Mouse (Mus musculus) MEL (cell line): ENCODE data around the gene Gpcpd1. TPM values are rescaled to one million over a fixed set of nuclear protein-coding genes. Genes with fewer than 3 reads are reported as not detected.

Source experiments
- DNase-seq: peaks from one replicate; pipeline ENCODE4 v3.0.0; 2011; ENCODE audit warnings: low read depth, low spot score
- H3K27ac ChIP-seq: 2 replicates; pipeline ENCODE4 v1.5.1; 2012; ENCODE audit warnings: low read depth, mild to moderate bottlenecking, control low read depth, low read length, moderate library complexity; ENCODE audit not compliant: control insufficient read depth
- H3K27me3 ChIP-seq, 2 experiments: fragments of 150-350 bp in 1 of 2; sonication (generic) in 1 of 2; 2 replicates each; pipeline ENCODE4 v1.6.1; 2012; ENCODE audit warnings: low read length in 2 of 2, mild to moderate bottlenecking in 2 of 2, improper control_type of control experiment in 1 of 2, moderate library complexity in 1 of 2; ENCODE audit not compliant: insufficient read depth in 2 of 2, control insufficient read depth in 1 of 2
- H3K36me3 ChIP-seq, 2 experiments: 2 replicates each; pipeline ENCODE4 v1.6.1; 2012 to 2014; ENCODE audit warnings: low read length in 2 of 2, improper control_type of control experiment in 1 of 2, inconsistent platforms in 1 of 2, mild to moderate bottlenecking in 1 of 2; ENCODE audit not compliant: insufficient read depth in 2 of 2, control insufficient read depth in 1 of 2
- H3K4me1 ChIP-seq, 2 experiments: fragments of 150-350 bp in 1 of 2; sonication (generic) in 1 of 2; 2 replicates each; pipeline ENCODE4 v1.6.1; 2012; ENCODE audit warnings: low read length in 2 of 2, improper control_type of control experiment in 1 of 2, mild to moderate bottlenecking in 1 of 2; ENCODE audit not compliant: insufficient read depth in 2 of 2, control insufficient read depth in 1 of 2
- H3K4me3 ChIP-seq, 2 experiments: fragments of 150-350 bp in 1 of 2; sonication (generic) in 1 of 2; 2 replicates each; pipeline ENCODE4 v1.5.1; 2012; ENCODE audit warnings: low read depth in 2 of 2, low read length in 2 of 2, mild to moderate bottlenecking in 2 of 2, moderate library complexity in 2 of 2, control low read depth in 1 of 2, improper control_type of control experiment in 1 of 2; ENCODE audit not compliant: control insufficient read depth in 1 of 2, insufficient read depth in 1 of 2
- H3K79me2 ChIP-seq: 2 replicates; pipeline ENCODE4 v1.6.1; 2012; ENCODE audit warnings: mild to moderate bottlenecking, low read length, moderate library complexity; ENCODE audit not compliant: control insufficient read depth, poor library complexity, insufficient read depth
- H3K9ac ChIP-seq: 2 replicates; pipeline ENCODE4 v1.6.1; 2012; ENCODE audit warnings: low read depth, mild to moderate bottlenecking, control low read depth, low read length, moderate library complexity; ENCODE audit not compliant: control insufficient read depth, poor library complexity, severe bottlenecking
- H3K9me3 ChIP-seq: fragments of 150-350 bp; sonication (generic); replicated peaks from 2 replicates; pipeline ENCODE4 v1.6.1; 2012; ENCODE audit warnings: mild to moderate bottlenecking, low read length, improper control_type of control experiment, moderate library complexity; ENCODE audit not compliant: insufficient read depth
- BHLHE40 ChIP-seq: IDR thresholded peaks from 2 replicates; pipeline ENCODE4 v1.6.1; 2012; ENCODE audit warnings: low read depth, mild to moderate bottlenecking, inconsistent platforms, low read length, improper control_type of control experiment, borderline replicate concordance
- CHD1 ChIP-seq: IDR thresholded peaks from 2 replicates; pipeline ENCODE4 v1.6.1; 2012; ENCODE audit warnings: low read depth, mild to moderate bottlenecking, inconsistent platforms, low read length, improper control_type of control experiment
- CHD2 ChIP-seq: IDR thresholded peaks from 2 replicates; pipeline ENCODE4 v1.6.1; 2011; ENCODE audit warnings: low read length, improper control_type of control experiment
- CTCF ChIP-seq, 3 experiments: IDR thresholded peaks in 2 of 3; conservative IDR thresholded peaks in 1 of 3; 2 replicates each; pipeline ENCODE4 v1.5.1; 2011 to 2012; ENCODE audit warnings: low read length in 3 of 3, low read depth in 2 of 3, mild to moderate bottlenecking in 2 of 3, improper control_type of control experiment in 1 of 3, inconsistent platforms in 1 of 3, mixed read lengths in 1 of 3, moderate library complexity in 1 of 3; ENCODE audit not compliant: control insufficient read depth in 1 of 3, insufficient read depth in 1 of 3, poor library complexity in 1 of 3, severe bottlenecking in 1 of 3
- EP300 ChIP-seq, 2 experiments: IDR thresholded peaks; 2 replicates each; pipeline ENCODE4 v1.6.1; 2011; ENCODE audit warnings: improper control_type of control experiment in 2 of 2, low read length in 2 of 2, low read depth in 1 of 2, mild to moderate bottlenecking in 1 of 2
- ETS1 ChIP-seq: IDR thresholded peaks from 2 replicates; pipeline ENCODE4 v1.6.1; 2012; ENCODE audit warnings: low read depth, mild to moderate bottlenecking, inconsistent platforms, low read length, improper control_type of control experiment, moderate library complexity
- GATA1 ChIP-seq: IDR thresholded peaks from 2 replicates; pipeline ENCODE4 v1.6.1; 2011; ENCODE audit warnings: low read depth, low read length, improper control_type of control experiment
- HCFC1 ChIP-seq: IDR thresholded peaks from 2 replicates; pipeline ENCODE4 v1.6.1; 2012; ENCODE audit warnings: low read depth, mild to moderate bottlenecking, inconsistent platforms, low read length, improper control_type of control experiment, moderate library complexity
- JUND ChIP-seq: IDR thresholded peaks from 2 replicates; pipeline ENCODE4 v1.6.1; 2011; ENCODE audit warnings: low read depth, mild to moderate bottlenecking, improper control_type of control experiment, low read length
- KAT2A ChIP-seq: conservative IDR thresholded peaks from 2 replicates; pipeline ENCODE4 v1.6.1; 2012; ENCODE audit warnings: low read depth, low read length, improper control_type of control experiment, inconsistent platforms
- MAX ChIP-seq: IDR thresholded peaks from 2 replicates; pipeline ENCODE4 v1.6.1; 2011; ENCODE audit warnings: low read length, improper control_type of control experiment
- MAZ ChIP-seq: IDR thresholded peaks from 2 replicates; pipeline ENCODE4 v1.6.1; 2012; ENCODE audit warnings: low read depth, mild to moderate bottlenecking, inconsistent platforms, low read length, improper control_type of control experiment
- MEF2A ChIP-seq: IDR thresholded peaks from 2 replicates; pipeline ENCODE4 v1.6.1; 2014; ENCODE audit warnings: low read depth, mild to moderate bottlenecking, inconsistent platforms, low read length, improper control_type of control experiment; ENCODE audit not compliant: poor library complexity, insufficient replicate concordance, severe bottlenecking; ENCODE audit errors: extremely low read depth
- MXI1 ChIP-seq: IDR thresholded peaks from 2 replicates; pipeline ENCODE4 v1.6.1; 2011; ENCODE audit warnings: mild to moderate bottlenecking, low read depth, low read length, improper control_type of control experiment
- MYB ChIP-seq: IDR thresholded peaks from 2 replicates; pipeline ENCODE4 v1.6.1; 2011; ENCODE audit warnings: mild to moderate bottlenecking, low read depth, low read length, improper control_type of control experiment
- MYC ChIP-seq: IDR thresholded peaks from 2 replicates; pipeline ENCODE4 v1.6.1; 2011; ENCODE audit warnings: low read depth, mild to moderate bottlenecking, low read length, improper control_type of control experiment, moderate library complexity
- NELFE ChIP-seq: IDR thresholded peaks from 2 replicates; pipeline ENCODE4 v1.6.1; 2011; ENCODE audit warnings: low read depth, low read length, improper control_type of control experiment
- POLR2AphosphoS5 ChIP-seq: IDR thresholded peaks from 2 replicates; pipeline ENCODE4 v1.6.1; 2012; ENCODE audit warnings: low read depth, borderline replicate concordance, mild to moderate bottlenecking, inconsistent platforms, low read length, moderate library complexity, mixed read lengths
- RAD21 ChIP-seq: IDR thresholded peaks from 2 replicates; pipeline ENCODE4 v1.6.1; 2011; ENCODE audit warnings: mild to moderate bottlenecking, low read depth, low read length, improper control_type of control experiment
- RCOR1 ChIP-seq: IDR thresholded peaks from 2 replicates; pipeline ENCODE4 v1.6.1; 2012; ENCODE audit warnings: low read depth, mild to moderate bottlenecking, inconsistent platforms, low read length, improper control_type of control experiment
- SIN3A ChIP-seq: IDR thresholded peaks from 2 replicates; pipeline ENCODE4 v1.6.1; 2012; ENCODE audit warnings: low read length, improper control_type of control experiment, inconsistent platforms
- TCF12 ChIP-seq: IDR thresholded peaks from 2 replicates; pipeline ENCODE4 v1.6.1; 2014; ENCODE audit warnings: low read depth, mild to moderate bottlenecking, inconsistent platforms, low read length, improper control_type of control experiment, moderate library complexity
- USF1 ChIP-seq: IDR thresholded peaks from 2 replicates; pipeline ENCODE4 v1.6.1; 2014; ENCODE audit warnings: low read depth, mild to moderate bottlenecking, inconsistent platforms, low read length, improper control_type of control experiment, moderate library complexity
- USF2 ChIP-seq, 2 experiments: IDR thresholded peaks; 2 replicates each; pipeline ENCODE4 v1.6.1; 2011 to 2012; ENCODE audit warnings: improper control_type of control experiment in 2 of 2, low read length in 2 of 2, borderline replicate concordance in 1 of 2, inconsistent platforms in 1 of 2, low read depth in 1 of 2, mild to moderate bottlenecking in 1 of 2; ENCODE audit not compliant: insufficient read depth in 1 of 2
- ZC3H11A ChIP-seq: IDR thresholded peaks from 2 replicates; pipeline ENCODE4 v1.6.1; 2012; ENCODE audit warnings: low read depth, mild to moderate bottlenecking, inconsistent platforms, low read length, improper control_type of control experiment
- ZKSCAN1 ChIP-seq: IDR thresholded peaks from 2 replicates; pipeline ENCODE4 v1.6.1; 2012; ENCODE audit warnings: low read depth, mild to moderate bottlenecking, inconsistent platforms, low read length, improper control_type of control experiment, moderate library complexity
- ZMIZ1 ChIP-seq: IDR thresholded peaks from 2 replicates; pipeline ENCODE4 v1.6.1; 2012; ENCODE audit warnings: low read depth, mild to moderate bottlenecking, inconsistent platforms, low read length, improper control_type of control experiment, moderate library complexity
- ZNF384 ChIP-seq: IDR thresholded peaks from 2 replicates; pipeline ENCODE4 v1.6.1; 2012; ENCODE audit warnings: low read depth, mild to moderate bottlenecking, inconsistent platforms, low read length, improper control_type of control experiment
- polyA plus RNA-seq, 2 experiments: library from polyadenylated mRNA; stranded (reverse) in 1 of 2; unstranded in 1 of 2; fragments of >175 nt in 1 of 2; fragments of >200 nt in 1 of 2; gene quantifications; 2 replicates each; pipeline versions ENCODE4 v1.2.1 to v1.2.4; 2012; ENCODE audit warnings: low replicate concordance in 2 of 2, low read depth in 1 of 2; ENCODE audit not compliant: insufficient read length in 2 of 2, insufficient read depth in 1 of 2, missing spikeins in 1 of 2
- total RNA-seq: library from RNA; depleted of rRNA; stranded (reverse); fragments of 300-350 nt; gene quantifications from 2 replicates; pipeline ENCODE4 v1.2.3, GENCODE M21; 2012

The Gpcpd1 gene
- total and polyA plus RNA-seq, 3 experiments: 2.9 to 4.5 TPM; not detected in 1

DNA sequence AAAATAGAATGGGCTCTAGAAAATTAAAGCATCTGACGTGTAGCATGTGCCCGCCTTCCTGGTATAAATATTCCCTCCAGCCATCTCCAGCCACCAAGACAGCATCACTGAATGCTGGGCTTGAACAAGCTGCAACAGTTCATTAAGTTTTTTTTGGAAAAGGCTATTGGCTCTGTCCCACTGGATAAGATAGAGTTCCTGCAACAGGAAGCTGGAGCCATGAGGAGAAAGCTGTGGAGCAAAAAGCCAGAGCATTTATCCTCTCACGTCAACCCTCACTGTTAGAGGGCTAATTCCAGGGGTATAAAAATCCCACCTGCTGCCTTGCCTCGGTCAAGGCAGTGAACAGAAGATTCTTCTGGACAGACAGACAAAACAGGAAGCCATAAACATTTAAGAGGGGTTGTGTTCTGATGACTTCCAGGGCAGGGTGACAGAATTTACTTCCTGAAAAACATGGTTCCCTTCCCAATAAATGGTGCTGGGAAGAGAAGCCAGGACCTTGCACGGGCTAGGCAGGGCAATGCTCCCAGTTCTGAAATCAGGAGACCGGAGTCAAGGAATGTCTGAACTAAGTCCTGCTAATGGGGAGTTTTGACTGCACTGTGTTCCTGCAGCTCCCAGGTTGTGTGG, 2.5 kb upstream of the Gpcpd1 start:
- no peaks in the 10 kb centered on the region for H3K36me3 ChIP-seq
- 0 out of 4 replicates have a peak, but pooled peaks cover 0 to 1% of the 10 kb centered on the region in 2 experiments for H3K27me3 ChIP-seq
- no peaks in the 10 kb centered on the region for H3K79me2 ChIP-seq
- H3K4me1 ChIP-seq: peaks cover 0 to 5% of the 10 kb centered on the region in 2 experiments; a peak in 1 of 4 replicates
- no peak overlapping the region for H3K27ac ChIP-seq
- no peaks in the 10 kb centered on the region for H3K9me3 ChIP-seq
- no peak overlapping the region for H3K9ac ChIP-seq
- H3K4me3 ChIP-seq: no peak overlapping the region
- no peak for TF ChIP-seq ZMIZ1
- TF ChIP-seq MXI1: no peak
- TF ChIP-seq EP300 (IDR thresholded peaks at IDR 0.05; ENCODE audit: low read depth in 1 of 2, low read length in 2 of 2): no peak
- no peak for TF ChIP-seq KAT2A
- no peak for TF ChIP-seq USF2 (IDR thresholded peaks at IDR 0.05; ENCODE audit: borderline replicate concordance in 1 of 2, insufficient read depth in 1 of 2, low read depth in 1 of 2, low read length in 2 of 2)
- TF ChIP-seq MEF2A: no peak
- TF ChIP-seq MYC: no peak
- TF ChIP-seq USF1: no peak
- TF ChIP-seq TCF12: no peak
- TF ChIP-seq CHD2: no peak
- TF ChIP-seq ZC3H11A: no peak
- TF ChIP-seq HCFC1: no peak
- no peak for TF ChIP-seq RCOR1
- TF ChIP-seq MAX: no peak
- no peak for TF ChIP-seq GATA1
- no peak for DNase-seq

GRCm38 (mm10) chr2:132586006-132586405, 1.5 kb downstream of the Gpcpd1 start:
- TF ChIP-seq ZNF384: no peak
- TF ChIP-seq BHLHE40: no peak
- TF ChIP-seq TCF12: no peak
- TF ChIP-seq MYB: no peak
- TF ChIP-seq GATA1: no peak
- no peak for TF ChIP-seq ETS1
- TF ChIP-seq CHD1: no peak
- TF ChIP-seq JUND: no peak
- no peak for TF ChIP-seq USF1
- no peak for TF ChIP-seq RAD21
- TF ChIP-seq MAZ: no peak
- no peak for TF ChIP-seq POLR2AphosphoS5
- no peak for TF ChIP-seq ZKSCAN1
- no peak for TF ChIP-seq ZC3H11A
- no peak for TF ChIP-seq KAT2A
- no peak for TF ChIP-seq MXI1
- no peak for TF ChIP-seq CTCF (IDR thresholded peaks at IDR 0.05 in 2 of 3, conservative IDR thresholded peaks at IDR 0.05 in 1 of 3; ENCODE audit: control insufficient read depth in 1 of 3, insufficient read depth in 1 of 3, low read depth in 2 of 3, low read length in 3 of 3, poor library complexity in 1 of 3, severe bottlenecking in 1 of 3)
- no peak for TF ChIP-seq NELFE
- TF ChIP-seq SIN3A: no peak
- Histone ChIP-seq H3K4me1 (0 out of 4 replicates have a peak, but pooled peaks cover 0 to 2% of the 10 kb centered on the region in 2 experiments), H3K4me3 (no peak overlapping the region), H3K27ac (no peak overlapping the region), H3K9me3 (no peaks in the 10 kb centered on the region), H3K79me2 (no peaks in the 10 kb centered on the region), H3K36me3 (peaks cover 0 to 6% of the 10 kb centered on the region in 2 experiments; a peak in 1 of 4 replicates), H3K27me3 (0 out of 4 replicates have a peak, but pooled peaks cover 0 to 1% of the 10 kb centered on the region in 2 experiments), H3K9ac (no peak overlapping the region)
- no peak for DNase-seq
